Mouse (Mus musculus) heart, postnatal 10 days (tissue): ENCODE data around the gene Sufu. TPM values are rescaled to one million over a fixed set of nuclear protein-coding genes. Genes with fewer than 3 reads are reported as not detected.
A peak's percentile ranks its signal among the peaks of the same experiment; 100 is the strongest.

ENCODE experiments used
- DNase-seq, 2 experiments: peaks; one replicate each; pipeline ENCODE4 v3.0.0; 2021
- intact Hi-C: fragments of 180-260 bp; cut with DNase I; formaldehyde crosslinking; loops from one replicate; pipeline ENCODE4 v1.15.1; 2025
- total RNA-seq, 2 experiments: library from RNA; stranded (reverse); gene quantifications; 2 replicates each; pipeline ENCODE4 v1.2.3; 2021

Sufu gene
- total RNA-seq, 2 experiments from 2014 or later: 18.0 to 18.7 TPM

DNA sequence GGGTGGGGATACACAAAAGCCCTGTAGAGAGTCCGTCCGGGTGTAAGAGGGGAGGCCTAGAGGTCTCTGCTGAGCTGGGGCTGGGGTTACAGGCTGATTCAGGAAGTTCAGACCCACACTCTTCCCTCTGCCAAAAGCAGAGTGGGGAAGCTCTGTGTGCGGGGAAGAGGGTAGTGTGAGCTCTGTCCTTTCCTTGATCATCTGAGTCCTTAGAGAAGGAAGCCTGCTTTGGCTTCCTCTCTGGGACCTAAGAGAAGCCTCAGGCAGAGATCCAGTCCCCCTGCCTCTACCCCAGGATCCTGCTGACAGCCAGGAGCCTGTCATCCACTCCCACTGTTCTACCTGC, 109.6 kb downstream of the Sufu start:
- no peak for DNase-seq
- intact Hi-C loops: loop anchor here (2.0 kb wide), 1 partner anchor 56 kb away; no protein-coding TSS in a partner anchor

DNA sequence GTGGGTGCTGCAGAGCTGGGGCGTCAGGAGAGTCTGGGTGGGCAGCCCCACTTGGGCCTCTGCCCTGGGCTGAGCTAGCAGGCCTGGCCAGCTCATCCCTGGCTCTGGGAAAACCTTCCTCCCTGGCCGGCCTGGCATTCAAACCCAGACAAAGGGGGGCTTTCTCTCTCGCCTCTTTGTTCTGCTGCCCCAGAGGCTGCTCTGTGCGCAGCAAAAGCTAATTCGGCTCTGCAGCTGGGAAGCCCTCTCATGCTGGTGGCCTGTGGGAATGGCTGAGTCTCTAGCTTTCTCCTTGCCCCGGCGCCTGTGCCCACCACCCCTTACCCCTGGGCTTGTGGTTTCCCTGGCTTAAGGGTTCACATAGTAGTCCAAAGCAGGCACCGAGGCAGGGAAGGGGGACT, 110.5 kb downstream of the Sufu start:
- intact Hi-C loops: loop anchor here (2.0 kb wide), 1 partner anchor 56 kb away; no protein-coding TSS in a partner anchor
- no peak for DNase-seq

DNA sequence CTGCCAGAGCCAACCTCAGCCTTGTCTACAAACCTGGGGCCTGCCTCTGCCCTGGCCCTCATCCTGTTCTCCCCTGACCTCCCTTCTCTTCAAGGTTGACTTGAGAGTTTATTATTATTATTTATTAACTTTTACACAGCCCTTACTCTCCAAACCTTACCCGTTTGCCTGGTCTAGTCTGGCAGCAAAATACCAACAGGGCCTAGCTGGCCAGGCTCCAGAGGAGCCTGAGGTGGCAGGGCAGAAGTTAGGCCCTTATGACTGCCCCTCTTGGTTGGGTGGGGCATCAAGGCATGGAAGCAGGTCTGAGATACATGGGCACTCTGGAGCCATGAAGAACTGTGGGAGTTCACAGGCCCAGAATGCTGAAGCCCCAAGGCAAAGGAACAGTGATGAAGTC, 111.1 kb downstream of the Sufu start:
- intact Hi-C loops: loop anchor here (2.0 kb wide), 1 partner anchor 55 kb away; no protein-coding TSS in a partner anchor
- DNase-seq: no peak

DNA sequence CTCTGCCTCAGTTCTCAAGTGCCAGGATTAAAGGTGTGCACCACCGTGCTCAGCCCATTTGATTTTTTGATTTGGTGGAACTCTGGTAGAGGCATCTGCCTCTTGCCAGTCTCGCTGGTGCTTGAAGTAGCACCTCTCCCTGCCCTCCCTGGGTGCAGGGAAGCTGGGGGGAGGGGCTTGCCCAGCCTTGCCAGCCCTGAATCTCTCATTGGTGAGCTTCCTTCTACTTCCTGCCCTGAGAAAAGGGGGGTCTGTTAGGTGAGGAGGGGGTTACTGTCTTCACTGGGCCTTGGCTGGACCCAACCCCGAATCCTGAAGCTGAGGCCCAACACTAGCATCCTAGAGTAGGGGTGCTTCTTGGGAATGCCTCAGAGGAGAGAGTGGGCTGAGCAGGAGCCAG, 112.0 kb downstream of the Sufu start:
- intact Hi-C loops: no loop called here
- no peak for DNase-seq

DNA sequence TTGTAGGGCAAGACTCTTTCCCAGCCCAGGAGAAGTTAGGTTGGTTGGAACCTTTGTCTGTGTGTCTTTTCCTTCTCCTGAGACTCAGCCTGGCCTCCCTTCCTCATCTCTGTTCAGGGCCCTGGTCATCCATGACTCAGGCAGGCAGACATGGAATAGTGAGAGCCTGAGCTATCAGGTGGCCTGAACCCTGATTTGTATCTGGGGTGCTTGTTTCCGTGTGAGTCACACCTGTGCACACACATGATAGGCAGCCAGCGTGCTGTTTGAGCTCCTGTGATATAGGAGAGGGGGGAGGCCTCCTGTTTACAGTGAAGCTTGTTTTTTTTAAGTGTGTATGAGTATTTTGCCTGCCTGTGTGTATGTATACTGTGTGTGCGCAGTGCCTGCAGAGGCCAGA, 112.5 kb downstream of the Sufu start:
- no peak for DNase-seq
- intact Hi-C loops: no loop called here

DNA sequence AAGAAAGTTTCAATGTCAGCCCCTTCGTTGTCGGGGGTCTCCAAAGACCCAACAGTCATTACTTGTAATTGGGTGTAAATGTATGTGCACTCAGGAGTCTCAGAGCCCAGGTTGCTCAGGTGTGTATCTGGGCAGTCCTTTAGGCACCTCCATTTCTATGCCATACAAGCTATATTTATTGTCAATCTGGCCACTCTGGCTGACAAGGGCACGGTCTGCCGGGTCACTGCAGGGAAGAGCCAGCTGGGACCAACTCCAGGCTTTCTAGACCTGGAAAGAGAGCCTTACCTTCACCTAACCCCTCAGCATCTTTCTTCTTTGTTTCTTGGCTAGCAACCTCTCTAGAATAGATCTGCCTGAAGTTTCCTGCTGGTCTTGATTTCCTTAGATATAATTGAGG, 113.0 kb downstream of the Sufu start:
- DNase-seq: no peak
- intact Hi-C loops: no loop called here

DNA sequence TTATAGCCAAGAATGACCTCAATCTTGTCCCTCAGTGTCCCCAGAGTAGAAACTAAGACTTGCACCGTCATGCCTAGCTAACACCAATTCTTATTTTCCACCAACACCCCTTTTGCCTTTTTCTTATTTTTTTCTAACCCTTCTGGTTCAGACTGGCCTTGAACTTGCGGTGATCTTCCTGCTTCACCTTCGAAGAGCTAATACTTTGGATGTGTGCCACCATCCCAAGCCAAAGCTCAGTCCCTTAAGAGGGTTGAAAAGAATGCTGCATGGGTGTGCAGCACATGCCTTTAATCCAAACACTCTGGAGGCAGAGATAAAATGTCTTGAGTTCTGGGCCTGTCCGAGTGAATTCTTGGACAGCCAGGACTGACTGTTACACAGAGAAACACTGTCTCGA, 113.7 kb downstream of the Sufu start:
- intact Hi-C loops: no loop called here
- no peak for DNase-seq

DNA sequence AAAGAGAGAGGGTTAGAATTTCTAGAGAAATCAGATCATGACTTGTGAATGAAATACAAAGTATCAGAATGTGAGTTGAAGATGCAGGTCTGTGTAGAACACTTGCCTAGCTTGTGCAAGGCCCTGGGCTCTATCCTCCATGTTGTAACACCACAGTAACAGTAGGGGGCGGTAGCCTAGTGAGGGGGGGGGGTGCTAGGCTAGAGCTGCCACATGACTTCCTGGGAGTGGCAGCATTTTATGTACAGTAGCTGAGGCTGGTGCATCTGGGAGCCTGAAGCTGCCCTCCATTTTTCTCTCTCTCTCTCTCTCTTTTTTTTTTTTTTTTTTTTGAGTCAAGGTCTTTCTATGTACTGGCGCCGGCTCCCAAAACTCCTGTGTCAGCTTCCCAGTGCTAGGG, 114.1 kb downstream of the Sufu start:
- DNase-seq: no peak
- intact Hi-C loops: no loop called here

DNA sequence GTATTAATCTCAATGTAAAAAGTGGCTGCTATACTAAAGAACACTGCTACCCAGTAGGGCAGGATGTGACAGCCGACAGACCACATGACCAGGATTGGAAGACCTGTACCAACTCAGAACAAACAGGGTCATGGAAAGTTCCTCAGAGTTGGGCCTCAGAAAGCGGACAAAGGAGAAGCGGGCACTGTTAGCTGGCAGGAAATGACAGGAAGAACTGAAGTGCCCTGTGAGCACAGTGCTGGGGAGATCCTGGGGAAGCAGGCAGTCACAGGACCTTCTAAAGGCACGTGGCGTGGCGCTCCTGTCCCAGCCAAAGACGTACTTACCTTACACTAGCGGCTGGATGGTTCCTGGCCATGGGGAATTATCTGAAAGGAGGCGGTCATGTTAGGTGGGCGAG, 114.6 kb downstream of the Sufu start:
- peak; percentile 51 to 58 for DNase-seq

DNA sequence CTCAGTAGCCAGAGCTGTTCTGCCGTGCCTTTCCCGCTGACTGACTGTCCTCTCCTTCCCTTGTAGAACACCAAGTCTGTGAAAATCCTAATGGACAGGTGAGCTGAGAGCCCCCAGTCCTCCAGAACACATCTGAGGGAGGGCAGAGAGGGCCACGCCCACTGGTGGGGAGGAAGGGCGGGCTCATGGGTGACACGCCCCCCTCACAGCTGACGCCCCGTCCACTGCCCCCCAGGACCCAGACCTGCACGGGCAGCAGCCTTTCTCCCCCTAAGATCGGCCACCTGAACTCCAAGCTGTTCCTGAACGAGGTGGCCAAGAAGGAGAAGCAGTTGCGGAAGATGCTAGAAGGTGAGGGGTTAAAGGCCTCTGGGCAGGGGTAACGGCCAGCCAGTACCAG, 117.7 kb downstream of the Sufu start:
- no peak for DNase-seq
- intact Hi-C loops: no loop called here

More for the DNA sequence above, 114.6 kb downstream of the Sufu start:
- intact Hi-C loops: no loop called here

DNA sequence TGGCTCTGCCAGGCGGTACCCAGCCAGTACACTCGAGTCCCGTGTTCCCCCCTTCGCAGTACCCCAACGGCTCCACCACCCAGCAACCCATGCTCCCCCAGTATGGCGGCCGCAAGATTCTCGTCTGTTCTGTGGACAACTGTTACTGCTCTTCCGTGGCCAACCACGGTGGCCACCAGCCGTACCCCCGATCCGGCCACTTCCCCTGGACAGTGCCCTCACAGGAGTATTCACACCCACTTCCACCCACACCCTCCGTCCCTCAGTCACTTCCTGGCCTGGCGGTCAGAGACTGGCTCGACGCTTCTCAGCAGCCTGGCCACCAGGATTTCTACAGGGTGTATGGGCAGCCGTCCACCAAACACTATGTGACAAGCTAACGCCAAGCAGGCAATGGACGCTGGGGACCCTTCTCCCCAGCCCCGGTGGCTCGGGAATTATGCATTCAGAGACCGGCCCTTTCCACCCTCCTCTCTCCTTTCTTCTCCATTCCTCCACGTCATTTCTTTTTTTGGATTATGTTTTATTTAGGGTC, 118.7 kb downstream of the Sufu start:
- intact Hi-C loops: no loop called here

DNA sequence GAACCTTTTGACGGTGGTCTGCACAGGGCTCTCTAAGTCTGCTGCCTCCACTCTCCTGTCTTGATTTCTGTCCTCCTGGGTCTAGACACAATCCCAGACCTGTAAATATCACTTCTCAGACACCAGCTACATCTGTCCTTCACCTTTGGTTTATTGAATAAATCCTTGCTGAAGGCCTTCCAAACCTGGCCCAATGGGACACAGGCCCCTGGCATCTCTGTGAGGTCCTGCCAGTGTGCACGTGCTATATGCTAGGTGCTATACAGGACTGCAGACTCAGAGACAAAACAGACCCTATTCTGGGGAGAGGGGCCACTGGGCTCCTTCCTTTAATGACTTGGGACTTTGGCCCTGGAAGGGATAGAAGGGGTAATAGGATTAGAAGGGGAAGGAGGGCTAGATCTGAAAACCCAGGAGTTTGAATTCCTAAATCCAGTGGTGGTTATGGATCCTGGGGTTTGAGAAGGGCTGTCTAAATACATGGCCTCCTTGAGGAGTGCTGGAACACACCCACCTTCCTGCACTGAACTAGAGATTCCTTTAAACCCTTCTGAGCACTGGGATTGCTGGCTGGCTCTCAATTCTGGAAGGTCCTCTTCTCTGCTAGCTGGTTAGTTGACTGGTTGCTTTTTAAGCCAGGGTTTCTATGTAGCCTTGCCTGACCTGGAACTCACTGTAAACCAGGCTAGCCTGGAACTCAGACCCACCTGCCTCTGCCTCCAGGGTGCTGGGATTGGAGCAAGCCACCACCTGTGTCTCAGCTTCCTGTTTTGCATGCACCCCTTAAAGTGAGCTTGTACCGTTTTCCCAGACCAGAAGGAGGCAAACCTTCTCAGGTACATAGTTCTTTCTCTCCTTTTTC, 120.2 kb downstream of the Sufu start:
- DNase-seq: no peak
- intact Hi-C loops: no loop called here

More for the DNA sequence above, 118.7 kb downstream of the Sufu start:
- DNase-seq: no peak

DNA sequence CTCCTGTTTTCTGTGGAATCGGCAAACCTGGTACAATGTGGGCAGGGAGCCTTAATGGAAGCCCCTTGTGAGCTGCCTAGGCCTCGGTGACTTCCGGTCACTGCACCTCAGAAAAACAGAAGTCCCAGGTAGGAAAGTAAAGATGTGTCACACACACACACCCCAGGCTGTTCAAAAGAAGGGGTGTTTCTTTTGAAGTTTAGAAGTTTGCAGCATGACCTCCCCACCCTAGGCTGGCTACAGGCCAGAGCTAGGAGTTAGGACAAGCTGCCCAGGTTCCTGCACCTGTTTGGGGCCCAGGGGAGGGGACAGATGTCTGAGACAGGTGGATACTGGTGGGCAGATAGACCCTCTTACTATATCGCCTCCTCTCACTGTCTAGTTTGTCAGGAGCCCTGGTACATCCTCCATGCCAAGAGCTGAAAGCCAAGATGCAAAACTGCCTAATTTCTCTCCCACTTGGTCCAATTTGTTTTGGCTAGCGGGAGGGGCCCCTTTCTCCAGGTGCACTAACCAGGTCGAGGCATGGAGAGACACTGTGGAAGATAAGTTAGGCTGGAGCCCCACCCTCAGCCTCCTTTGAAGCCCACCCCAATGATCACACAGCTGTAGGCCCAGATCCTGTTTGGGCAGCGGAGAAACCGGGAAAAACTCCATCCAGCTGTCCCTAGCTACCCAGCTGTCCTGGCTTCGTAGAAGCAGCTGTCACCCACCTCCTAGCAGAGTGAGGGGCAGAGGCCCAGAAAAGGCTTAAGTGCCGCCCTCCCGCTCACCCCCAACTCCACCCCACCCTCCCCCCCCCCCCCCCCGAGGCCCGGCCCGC, 121.0 kb downstream of the Sufu start:
- intact Hi-C loops: no loop called here
- no peak for DNase-seq

DNA sequence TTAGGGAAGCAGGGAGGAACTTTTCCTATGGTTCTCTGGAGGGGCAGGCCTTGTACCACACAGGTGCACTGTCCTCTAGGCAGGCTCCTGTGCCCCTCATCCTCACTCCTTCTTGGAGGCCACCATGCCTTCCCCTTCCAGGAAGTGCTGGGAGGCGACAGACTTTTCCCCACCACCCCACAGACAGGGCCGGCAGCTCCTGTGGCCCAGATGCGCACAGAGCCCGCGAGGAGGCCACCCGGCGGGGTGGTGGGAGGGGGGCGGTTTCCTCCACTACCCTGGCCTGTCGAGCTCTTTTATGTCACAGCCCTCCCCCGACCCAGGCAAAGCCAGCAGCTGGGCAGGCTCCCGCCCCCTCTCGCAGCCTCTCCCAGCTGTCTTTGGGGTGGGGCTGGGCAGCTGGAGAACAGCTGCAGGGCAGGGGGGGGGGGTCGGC, 121.7 kb downstream of the Sufu start:
- peak; percentile 64 to 74 for DNase-seq

DNA sequence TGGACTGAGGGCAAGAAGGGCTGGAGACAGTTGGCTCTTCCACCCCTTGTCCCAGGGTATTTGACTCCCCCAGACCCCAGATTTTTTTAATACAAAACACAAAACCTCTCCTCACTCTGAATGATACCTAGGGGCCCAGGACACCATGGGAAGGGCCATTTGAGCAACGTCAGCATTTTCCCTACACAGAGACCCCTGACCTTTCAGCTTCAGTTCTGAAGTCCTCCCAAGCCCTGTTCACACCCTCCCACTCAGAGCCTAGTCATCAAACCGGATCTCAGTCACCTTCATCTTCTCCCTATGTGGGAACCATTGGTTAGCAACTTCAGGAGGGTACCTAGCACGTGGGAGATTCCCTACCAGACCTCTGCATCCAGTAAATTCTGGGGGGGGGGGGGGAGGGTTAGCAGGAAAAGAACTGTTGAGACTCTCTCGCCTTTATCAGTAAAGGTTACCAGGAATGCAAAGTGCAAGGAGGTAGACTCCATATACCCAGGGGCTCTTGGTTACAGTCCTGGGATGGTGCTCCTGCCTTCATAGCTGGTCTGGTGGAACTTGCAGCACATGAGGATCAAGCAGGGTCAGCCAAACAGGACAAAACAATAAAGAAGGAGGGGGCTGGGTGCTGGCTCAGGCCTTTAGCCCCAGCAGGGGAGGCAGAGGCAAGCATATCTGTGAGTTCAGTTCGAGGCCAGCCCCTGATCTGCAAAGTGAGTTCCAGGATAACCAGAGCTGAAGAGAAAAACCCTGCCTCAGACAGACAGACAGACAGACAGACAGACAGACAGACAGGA, 122.3 kb downstream of the Sufu start:
- no peak for DNase-seq
- intact Hi-C loops: no loop called here

More for the DNA sequence above, 121.7 kb downstream of the Sufu start:
- intact Hi-C loops: no loop called here

DNA sequence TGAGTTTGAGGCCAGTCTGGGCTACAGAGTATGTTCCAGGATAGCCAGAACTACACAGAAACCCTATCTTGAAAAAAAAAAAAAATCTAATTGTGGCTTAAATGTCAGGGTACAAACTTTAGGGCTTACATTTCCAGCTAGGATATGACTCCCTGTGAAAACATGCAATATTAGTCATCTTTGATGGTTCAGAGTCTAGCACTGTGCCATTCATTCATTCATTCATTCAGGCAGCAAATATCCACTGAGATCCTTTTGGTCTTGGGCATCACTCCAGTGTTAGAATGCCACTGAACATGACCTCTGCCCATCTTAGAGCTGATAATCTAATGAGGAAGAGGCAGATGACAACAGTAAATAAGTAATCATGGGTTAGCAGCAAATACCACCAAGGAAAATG, 125.0 kb downstream of the Sufu start:
- intact Hi-C loops: no loop called here
- DNase-seq: no peak

DNA sequence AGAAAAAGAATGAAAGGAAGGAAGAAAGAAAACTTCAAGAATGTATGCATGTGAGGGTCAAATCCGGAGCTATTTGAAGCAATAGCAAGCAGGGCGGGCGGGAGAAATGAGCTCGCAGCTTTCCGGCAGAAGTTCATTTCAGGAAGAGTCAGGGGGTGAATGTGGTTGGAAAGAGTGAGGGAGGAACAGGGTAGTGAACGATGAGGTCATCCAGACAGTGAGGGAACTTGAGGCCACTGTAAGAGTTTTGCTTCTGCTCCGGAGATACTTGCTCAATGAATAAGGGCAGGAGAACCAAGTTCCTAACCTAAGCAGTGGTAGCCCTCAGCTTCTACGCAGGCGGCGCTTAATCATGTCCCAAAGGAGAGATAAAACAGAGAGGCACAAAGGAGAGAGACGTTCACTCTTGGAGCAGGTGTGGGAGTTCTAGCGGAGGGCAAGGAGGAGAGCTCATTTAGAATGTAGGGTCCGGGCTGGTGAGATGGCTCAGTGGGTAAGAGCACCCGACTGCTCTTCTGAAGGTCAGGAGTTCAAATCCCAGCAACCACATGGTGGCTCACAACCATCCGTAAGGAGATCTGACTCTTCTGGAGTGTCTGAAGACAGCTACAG, 125.8 kb downstream of the Sufu start:
- peak in 1 of 2 experiments; percentile 54 for DNase-seq
- intact Hi-C loops: no loop called here

DNA sequence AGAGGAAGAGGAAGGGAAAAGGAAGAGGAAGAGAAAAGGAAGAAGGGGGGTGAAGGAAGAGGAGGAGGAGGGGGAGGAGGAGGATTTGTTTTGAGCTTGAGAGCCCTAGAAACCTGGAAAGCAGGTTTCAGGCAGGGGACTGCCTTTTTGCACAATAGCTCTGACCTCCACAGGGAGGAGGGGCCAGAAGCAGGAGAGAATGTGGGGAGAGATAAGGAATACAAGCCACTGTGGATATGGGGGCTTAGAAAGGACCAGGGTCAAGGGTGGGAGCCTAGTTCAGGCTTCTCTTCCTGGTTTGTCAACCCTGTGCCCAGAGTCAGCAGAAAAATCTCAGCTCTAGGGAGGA, 126.4 kb downstream of the Sufu start:
- intact Hi-C loops: no loop called here
- DNase-seq: no peak

DNA sequence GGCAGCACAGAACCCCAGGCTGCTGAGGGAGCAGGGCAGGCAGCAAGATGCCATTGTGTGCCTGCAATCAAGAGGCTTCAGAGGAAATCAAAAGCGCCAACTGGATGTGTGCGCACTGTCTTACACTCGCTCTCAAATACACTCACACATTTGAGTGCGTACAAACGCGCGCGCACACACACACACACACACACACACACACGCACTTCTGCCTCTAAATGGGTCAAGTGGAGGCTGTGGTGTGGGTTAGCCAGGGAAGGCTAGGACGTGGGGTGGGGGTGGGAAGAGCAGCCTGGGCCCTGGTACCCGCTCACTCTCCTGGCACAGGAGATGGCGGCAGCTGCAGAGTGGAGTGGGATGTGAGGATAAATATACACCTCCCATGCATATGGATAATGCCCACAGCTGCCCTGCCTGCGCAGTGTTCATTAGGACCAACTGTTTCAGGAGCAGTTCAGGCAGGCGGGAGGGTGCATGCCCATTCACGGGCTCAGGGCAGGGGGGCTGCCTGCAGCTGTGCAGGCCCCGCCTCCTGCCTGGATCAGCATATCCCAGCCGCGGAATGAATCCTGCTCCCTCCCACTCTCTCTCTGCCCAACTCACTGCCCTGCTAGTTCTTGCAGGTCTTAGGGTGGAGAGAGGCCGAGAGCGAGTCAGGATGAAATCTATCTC, 126.9 kb downstream of the Sufu start:
- intact Hi-C loops: loop anchor here (2.0 kb wide), 1 partner anchor 19 kb away; no protein-coding TSS in a partner anchor

DNA sequence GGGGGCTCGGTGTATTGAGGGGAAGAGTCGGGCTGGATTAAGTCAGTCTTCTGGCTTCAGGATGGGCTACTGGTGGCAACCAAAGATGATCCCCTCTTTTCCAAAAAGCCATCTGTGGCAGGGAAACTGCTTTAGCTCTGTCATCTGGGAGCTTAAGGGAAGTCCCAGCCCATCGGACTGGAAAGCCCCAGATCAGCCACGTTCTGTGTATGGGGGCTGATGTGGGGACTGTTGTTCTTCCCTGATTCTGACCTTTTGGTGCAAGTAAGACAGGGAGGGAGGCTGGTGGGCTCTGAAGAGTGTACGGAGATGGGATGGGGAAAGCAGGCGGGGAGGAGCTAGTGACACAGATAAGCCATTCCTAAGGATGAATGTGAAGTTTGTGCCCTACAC, 127.5 kb downstream of the Sufu start:
- intact Hi-C loops: loop anchor here (2.0 kb wide), 1 partner anchor 19 kb away; no protein-coding TSS in a partner anchor
- no peak for DNase-seq

More for the DNA sequence above, 126.9 kb downstream of the Sufu start:
- peak; percentile 78 to 80 for DNase-seq
